Mouse (Mus musculus): ENCODE data around the gene Noa1. TPM values are rescaled to one million over a fixed set of nuclear protein-coding genes. Genes with fewer than 3 reads are reported as not detected.

Gene Noa1
- total RNA-seq (2021), result 10 to 100 TPM; 26.0 to 30.0 TPM
- long read RNA-seq, experiment 1, transcript Noa1-201 (7 exons, 2,288 nt), result major isoform, 66 of 74 reads
- long read RNA-seq, experiment 1, partial matches to known transcripts, result 3 of 74 reads
- long read RNA-seq, experiment 1, other reads (novel, unspliced or antisense), result 3 of 74 reads
- long read RNA-seq, experiment 2, transcript Noa1-201 (7 exons, 2,288 nt), result major isoform, 23 of 29 reads
- long read RNA-seq, experiment 2, partial matches to known transcripts, result 1 of 29 reads
- long read RNA-seq, experiment 2, other reads (novel, unspliced or antisense), result 5 of 29 reads

DNA sequence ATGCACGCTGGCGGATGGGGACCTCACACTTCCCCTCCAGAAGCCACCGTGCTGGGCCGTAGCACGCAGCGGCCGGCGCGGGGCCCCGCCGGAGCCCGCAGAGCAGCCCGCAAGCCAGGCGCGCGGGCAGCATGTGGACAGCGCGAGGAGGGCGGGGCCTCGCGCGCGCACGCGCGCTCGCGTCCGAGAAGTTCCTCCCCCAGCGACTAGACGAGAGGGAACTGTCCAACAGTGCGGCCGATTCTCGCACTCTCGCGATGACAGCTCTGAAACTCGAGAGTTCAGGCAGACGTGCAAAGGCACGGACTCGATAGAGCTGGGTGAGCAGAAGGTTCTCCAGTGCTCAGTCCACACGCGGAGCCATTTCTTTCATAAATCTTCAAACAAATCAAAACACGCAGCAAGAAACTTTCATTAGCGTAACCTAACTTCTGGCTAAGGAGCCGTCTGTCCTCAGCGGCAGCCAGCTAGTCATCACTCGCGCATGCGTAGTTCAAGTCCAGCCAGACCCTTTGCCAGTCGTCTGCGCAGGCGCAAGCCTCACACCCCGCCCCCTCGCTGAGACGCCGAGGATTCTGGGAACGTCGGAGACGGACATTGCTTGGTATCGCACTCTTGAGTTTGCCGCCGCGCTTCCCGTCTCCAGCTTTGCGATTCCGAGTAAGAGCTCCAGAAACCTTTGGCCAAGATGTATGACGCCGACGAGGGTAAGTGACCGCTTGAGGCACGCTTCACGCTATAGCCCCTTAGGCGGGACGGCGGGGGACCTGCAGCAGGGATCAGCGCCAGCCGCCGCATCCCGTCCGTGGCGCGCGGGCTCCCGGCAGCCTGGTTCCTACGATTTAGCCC lies at the start of gene Noa1, which contains the start of gene Polr2b:
Noa1 (minus strand) TSS at position 161 of the 849 bp plus-strand sequence.
Polr2b (plus strand) TSS at position 224 of the 849 bp plus-strand sequence.
- peak; percentile 99 for DNase-seq

- DNase-seq, result peak; percentile 58 to 67
Observed at GRCm38 (mm10) chr5:77358347-77358746, 48.5 kb upstream of the Noa1 start.

- DNase-seq, result peak; percentile 85 to 92
Observed at GRCm38 (mm10) chr5:77357405-77358149, 47.7 kb upstream of the Noa1 start.

DNA sequence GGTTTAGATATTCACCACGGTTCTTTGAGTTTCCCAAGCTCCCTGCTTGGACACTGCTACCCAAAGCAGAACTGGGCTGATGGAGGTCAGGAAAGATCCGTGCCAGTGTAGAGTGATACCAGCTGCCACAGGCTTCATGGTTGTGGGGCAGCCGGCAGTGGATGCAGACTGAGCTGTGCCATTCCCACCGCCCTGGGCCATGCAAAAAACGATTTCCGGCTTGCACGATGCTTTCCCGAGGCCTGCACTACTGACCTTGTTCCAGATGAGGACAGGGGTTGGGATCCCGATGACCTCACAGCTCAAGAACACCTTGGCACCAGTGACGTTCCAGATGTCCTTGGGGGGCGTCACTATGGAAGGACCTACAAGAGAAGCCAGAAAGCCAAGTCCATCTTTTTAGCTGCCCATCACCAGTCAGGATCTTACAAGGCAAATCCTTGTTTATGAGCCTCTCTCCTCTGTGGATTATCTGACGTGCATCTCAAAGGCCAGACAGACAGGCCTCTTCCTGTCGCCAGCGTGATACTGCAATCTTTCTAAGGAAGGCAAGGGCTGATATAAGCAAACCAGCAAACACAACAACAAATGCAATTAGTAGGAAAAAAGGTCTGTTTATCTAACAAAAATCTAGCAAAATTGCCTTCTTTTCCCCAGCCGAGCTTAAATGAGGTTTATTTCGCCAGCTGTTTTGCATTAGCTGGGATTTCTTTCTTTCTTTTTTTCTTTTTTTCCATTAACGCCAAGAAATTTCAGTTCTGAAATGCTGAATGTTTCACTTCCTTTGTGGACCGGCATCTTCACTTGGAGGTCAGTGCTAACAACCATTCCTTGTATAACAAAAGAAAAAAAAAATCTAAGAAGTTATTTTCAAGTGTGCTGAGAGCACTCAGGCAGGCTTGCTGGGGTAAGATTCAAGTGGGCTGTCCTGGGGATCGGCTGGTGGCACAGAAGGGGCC lies 45.7 kb upstream of the Noa1 start:
- DNase-seq, result peak; percentile 54 to 55

GRCm38 (mm10) chr5:77354361-77354787 lies 44.5 kb upstream of the Noa1 start:
- DNase-seq, result peak; percentile 88 to 91

- no peak for DNase-seq
Observed at GRCm38 (mm10) chr5:77351691-77352090, 41.8 kb upstream of the Noa1 start.

GRCm38 (mm10) chr5:77349971-77350658 lies 40.2 kb upstream of the Noa1 start:
- no peak for DNase-seq

GRCm38 (mm10) chr5:77348901-77349300 lies 39.0 kb upstream of the Noa1 start:
- DNase-seq, result peak; percentile 33 to 42

- no peak for DNase-seq
Observed at GRCm38 (mm10) chr5:77340033-77340432, 30.1 kb upstream of the Noa1 start.

- no peak for DNase-seq
Observed at GRCm38 (mm10) chr5:77330154-77330553, 20.3 kb upstream of the Noa1 start.

GRCm38 (mm10) chr5:77324936-77325335 lies 15.1 kb upstream of the Noa1 start:
- peak in 1 of 2 experiments; percentile 21 for DNase-seq

DNA sequence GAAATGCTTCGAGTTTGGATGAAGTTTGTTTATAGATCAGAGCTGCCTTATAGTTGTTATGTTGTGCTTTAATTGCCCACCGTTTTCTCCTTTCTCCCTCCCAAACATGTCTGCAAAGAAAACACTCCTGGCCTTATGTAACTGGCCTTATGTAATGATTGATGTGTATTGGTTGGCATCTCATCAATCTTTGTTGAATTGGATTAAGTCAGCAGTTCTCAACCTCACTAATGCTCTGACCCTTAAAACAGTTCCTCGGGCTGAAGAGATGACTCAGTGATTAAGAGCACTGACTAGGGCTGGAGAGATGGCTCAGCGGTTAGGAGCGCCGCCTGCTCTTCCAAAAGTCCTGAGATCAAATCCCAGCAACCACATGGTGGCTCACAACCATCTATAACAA lies 5.1 kb upstream of the Noa1 start:
- no peak for DNase-seq

DNA sequence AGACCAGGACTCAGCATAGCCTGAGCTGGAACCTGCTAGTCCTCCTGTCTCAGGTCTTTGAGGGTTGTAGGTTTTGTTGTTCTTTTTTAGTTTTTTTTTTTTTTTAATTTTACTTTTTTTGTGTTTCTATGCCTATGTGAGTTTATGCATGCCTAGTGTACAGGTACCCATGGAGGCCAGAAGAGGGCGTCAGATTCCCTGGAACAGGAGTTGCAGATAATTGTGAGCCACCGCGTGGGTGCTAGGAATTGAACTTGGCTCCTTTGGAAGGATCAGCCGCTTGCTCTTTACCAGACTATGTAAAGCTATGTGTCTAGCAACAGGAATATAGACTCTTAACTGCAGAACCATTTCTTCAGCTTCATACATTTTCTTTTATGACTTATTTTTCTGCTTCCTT lies 4.3 kb upstream of the Noa1 start:
- no peak for DNase-seq

DNA sequence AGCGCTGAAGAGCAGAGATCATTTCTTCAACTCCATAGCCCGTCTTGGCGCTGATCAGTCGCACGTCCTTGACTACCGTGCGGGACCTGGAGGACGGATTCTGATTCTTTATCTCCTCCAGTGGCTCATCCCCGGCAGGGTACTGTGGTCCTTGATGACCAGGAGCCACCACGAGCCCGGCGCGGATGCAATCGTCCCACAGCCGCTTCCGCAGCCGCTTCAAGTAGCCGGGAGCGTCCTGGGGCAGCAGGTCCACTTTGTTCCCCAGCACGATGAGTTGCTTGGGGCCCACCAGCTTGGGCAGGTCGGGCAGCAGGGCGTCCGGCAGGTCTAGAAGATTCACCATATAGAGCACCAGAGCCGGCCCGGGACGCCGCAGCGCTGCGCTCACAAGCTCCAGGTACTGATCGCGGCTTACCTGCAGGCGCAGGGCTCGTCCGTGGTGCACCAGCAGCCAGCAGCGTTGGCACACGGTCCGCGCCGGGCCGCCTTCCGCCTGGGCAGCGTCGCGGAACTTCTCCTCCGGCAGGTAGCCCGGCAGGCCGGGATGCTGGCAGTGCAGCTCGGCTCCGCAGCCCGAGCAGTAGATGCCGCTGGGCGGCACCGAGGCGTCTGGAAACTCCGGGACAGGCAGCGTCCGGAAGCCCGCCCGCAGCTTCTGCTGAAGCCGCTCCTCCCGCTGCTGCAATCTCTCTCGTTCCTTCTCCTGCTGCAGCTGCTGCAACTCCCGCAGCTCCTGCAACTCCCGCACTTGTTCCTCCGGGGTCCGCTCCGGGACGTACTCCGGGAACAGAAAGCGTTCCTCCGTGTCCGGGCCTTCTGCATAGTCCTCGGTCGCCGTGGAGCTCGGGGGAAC lies 605 bp downstream of the Noa1 start:
- peak; percentile 38 to 48 for DNase-seq

GRCm38 (mm10) chr5:77307821-77308553 lies 1.9 kb downstream of the Noa1 start:
- DNase-seq, result no peak

DNA sequence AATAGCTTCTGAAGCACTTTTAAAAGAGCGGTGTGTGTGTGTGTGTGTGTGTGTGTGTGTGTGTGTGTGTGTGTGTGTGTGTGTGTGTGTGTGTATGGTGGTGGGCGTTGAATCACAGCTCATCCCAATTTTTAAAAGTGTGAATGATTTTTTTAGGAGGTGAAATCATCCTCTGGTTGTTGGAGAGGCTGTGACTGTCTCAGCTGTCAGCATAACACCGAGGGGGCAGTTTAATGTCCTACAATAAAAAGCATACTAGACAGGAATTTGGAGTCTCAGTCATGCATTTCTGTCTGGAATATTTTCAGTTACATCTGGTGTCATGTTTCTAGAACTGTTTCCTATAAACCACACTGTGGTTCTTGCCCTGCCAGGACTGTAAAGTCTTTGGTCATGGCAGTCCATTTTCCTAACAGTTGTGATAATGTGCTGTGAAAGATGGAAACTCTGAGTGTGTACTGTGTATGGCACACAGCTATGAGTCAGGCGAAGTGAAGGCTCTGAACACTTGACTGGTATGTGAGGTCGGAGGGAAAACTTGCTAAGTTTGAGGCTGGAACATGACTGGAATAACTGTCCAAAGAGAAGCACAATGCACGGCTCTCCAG lies 8.5 kb downstream of the Noa1 start:
- no peak for DNase-seq

DNA sequence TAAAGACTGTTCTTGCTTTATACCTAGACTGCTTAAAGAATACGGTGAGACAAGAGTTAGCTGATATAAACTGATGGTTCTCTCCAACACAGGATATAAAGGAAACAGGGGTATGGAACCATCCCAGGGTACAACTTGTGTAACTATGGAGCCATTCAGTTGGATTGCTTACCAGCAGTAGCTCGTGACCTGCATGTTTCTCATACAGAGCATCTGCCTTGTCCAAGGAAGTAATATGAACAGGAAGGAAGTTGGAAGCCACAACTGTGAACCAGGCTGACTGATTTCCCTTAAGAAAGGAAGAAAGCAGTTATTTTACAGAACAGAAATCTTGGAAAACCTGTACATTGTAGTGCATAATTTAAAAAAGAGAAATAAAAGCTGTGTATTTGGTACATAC lies 10.4 kb downstream of the Noa1 start:
- no peak for DNase-seq

- DNase-seq, result no peak
Observed at GRCm38 (mm10) chr5:77292803-77293522, 16.9 kb downstream of the Noa1 start.
